Mouse (Mus musculus) liver, embryonic 12.5 days (tissue): ENCODE data around the gene Serpinb9b. TPM values are rescaled to one million over a fixed set of nuclear protein-coding genes. Genes with fewer than 3 reads are reported as not detected.

Experiments used
- ATAC-seq: fragments of 200-750 bp; cut with Nextera tagmentation; 2 replicates; pipeline ENCODE4 v1.8.0; 2017; ENCODE audit warnings: moderate number of reproducible peaks, mild to moderate bottlenecking, moderate library complexity
- H3K27ac ChIP-seq: fragments of 300-500 bp; sonication (generic); 2 replicates; pipeline ENCODE4 v1.5.1; 2016; ENCODE audit warnings: mild to moderate bottlenecking
- H3K27me3 ChIP-seq: fragments of 300-500 bp; sonication (generic); replicated peaks from 2 replicates; pipeline ENCODE4 v1.6.1; 2016; ENCODE audit warnings: mild to moderate bottlenecking, moderate library complexity
- H3K36me3 ChIP-seq: fragments of 300-500 bp; sonication (generic); 2 replicates; pipeline ENCODE4 v1.6.1; 2016; ENCODE audit warnings: mild to moderate bottlenecking, moderate library complexity
- H3K4me1 ChIP-seq: fragments of 300-500 bp; sonication (generic); 2 replicates; pipeline ENCODE4 v1.6.1; 2016
- H3K4me2 ChIP-seq: fragments of 300-500 bp; sonication (generic); 2 replicates; pipeline ENCODE4 v1.6.1; 2016; ENCODE audit warnings: mild to moderate bottlenecking, moderate library complexity
- H3K4me3 ChIP-seq: fragments of 300-500 bp; sonication (generic); 2 replicates; pipeline ENCODE4 v1.5.1; 2016; ENCODE audit warnings: mild to moderate bottlenecking, moderate library complexity
- H3K9ac ChIP-seq: fragments of 300-500 bp; sonication (generic); 2 replicates; pipeline ENCODE4 v1.6.1; 2016; ENCODE audit warnings: mild to moderate bottlenecking, moderate library complexity
- H3K9me3 ChIP-seq: fragments of 300-500 bp; sonication (generic); replicated peaks from 2 replicates; pipeline ENCODE4 v1.6.1; 2016; ENCODE audit warnings: mild to moderate bottlenecking, moderate library complexity
- WGBS: fragments of 180-500 bp; shearing (Covaris S2); methylation state at CpG from one replicate; pipeline ENCODE4 v1.1.7; 2016; ENCODE audit not compliant: insufficient replicate concordance; 5-methylcytosine and 5-hydroxymethylcytosine counted together
- polyA plus RNA-seq: library from polyadenylated mRNA; unstranded; fragments of >200 nt; fragmentation: Nextera tagmentation; extraction: Ambion mirVana; gene quantifications from 2 replicates; pipeline ENCODE4 v1.2.1, GENCODE M21; 2016

Gene Serpinb9b
- polyA plus RNA-seq, 1 experiment from 2014 or later, result not detected

- Histone ChIP-seq H3K4me3 (no peak overlapping the region), H3K27me3 (no peaks in the 10 kb centered on the region), H3K9ac (no peak overlapping the region), H3K9me3 (no peaks in the 10 kb centered on the region), H3K27ac (no peak overlapping the region), H3K4me1 (peaks cover 7% of the 10 kb centered on the region; the same call in 1 of the 2 replicates), H3K36me3 (no peaks in the 10 kb centered on the region), H3K4me2 (no peak overlapping the region)
- 42% methylated on average over 3 of the region's 3 CpGs for WGBS
- no peak for ATAC-seq
Observed at GRCm38 (mm10) chr13:33051697-33052096, 24.5 kb downstream of the Serpinb9b start.

- Histone ChIP-seq H3K4me3 (no peak overlapping the region), H3K36me3 (no peaks in the 10 kb centered on the region), H3K9ac (no peak overlapping the region), H3K4me2 (no peak overlapping the region), H3K27me3 (no peaks in the 10 kb centered on the region), H3K9me3 (no peaks in the 10 kb centered on the region), H3K4me1 (no peaks in the 10 kb centered on the region), H3K27ac (no peak overlapping the region)
- WGBS, result 67% methylated on average over 1 of the region's 1 CpGs
- ATAC-seq, result no peak
Observed at GRCm38 (mm10) chr13:33063048-33063447, 35.8 kb downstream of the Serpinb9b start.

GRCm38 (mm10) chr13:33067387-33067977, 40.3 kb downstream of the Serpinb9b start:
- Histone ChIP-seq H3K27me3 (no peaks in the 10 kb centered on the region), H3K4me2 (no peak overlapping the region), H3K4me1 (no peaks in the 10 kb centered on the region), H3K27ac (no peak overlapping the region), H3K36me3 (no peaks in the 10 kb centered on the region), H3K9me3 (no peaks in the 10 kb centered on the region), H3K4me3 (no peak overlapping the region), H3K9ac (no peak overlapping the region)
- ATAC-seq, result no peak
- WGBS, result 5% methylated on average over 1 of the region's 1 CpGs

GRCm38 (mm10) chr13:33068164-33068563, 40.9 kb downstream of the Serpinb9b start:
- Histone ChIP-seq H3K27ac (no peak overlapping the region), H3K4me3 (no peak overlapping the region), H3K4me2 (no peak overlapping the region), H3K36me3 (no peaks in the 10 kb centered on the region), H3K4me1 (no peaks in the 10 kb centered on the region), H3K9ac (no peak overlapping the region), H3K27me3 (no peaks in the 10 kb centered on the region), H3K9me3 (no peaks in the 10 kb centered on the region)
- 65% methylated on average over 3 of the region's 3 CpGs for WGBS
- no peak for ATAC-seq

GRCm38 (mm10) chr13:33071776-33072175, 44.6 kb downstream of the Serpinb9b start:
- no peak overlapping the region for H3K27ac ChIP-seq
- 51% methylated on average over 5 of the region's 5 CpGs for WGBS
- H3K9ac ChIP-seq, result no peak overlapping the region
- H3K4me3 ChIP-seq, result no peak overlapping the region
- H3K4me1 ChIP-seq, result no peaks in the 10 kb centered on the region
- no peak for ATAC-seq
- H3K4me2 ChIP-seq, result no peak overlapping the region
- H3K9me3 ChIP-seq, result no peaks in the 10 kb centered on the region
- no peaks in the 10 kb centered on the region for H3K36me3 ChIP-seq
- H3K27me3 ChIP-seq, result no peaks in the 10 kb centered on the region

GRCm38 (mm10) chr13:33074029-33074428, 46.8 kb downstream of the Serpinb9b start:
- Histone ChIP-seq H3K4me3 (no peak overlapping the region), H3K9me3 (no peaks in the 10 kb centered on the region), H3K4me1 (no peaks in the 10 kb centered on the region), H3K36me3 (no peaks in the 10 kb centered on the region), H3K27ac (no peak overlapping the region), H3K9ac (no peak overlapping the region), H3K4me2 (no peak overlapping the region), H3K27me3 (no peaks in the 10 kb centered on the region)
- peak; percentile 65; the same call in 1 of the 2 replicates for ATAC-seq

- no peak for ATAC-seq
- 42% methylated on average over 3 of the region's 3 CpGs for WGBS
- no peak overlapping the region for H3K4me2 ChIP-seq
- no peaks in the 10 kb centered on the region for H3K4me1 ChIP-seq
- H3K27ac ChIP-seq, result no peak overlapping the region
- no peak overlapping the region for H3K9ac ChIP-seq
- no peaks in the 10 kb centered on the region for H3K27me3 ChIP-seq
- no peak overlapping the region for H3K4me3 ChIP-seq
- no peaks in the 10 kb centered on the region for H3K9me3 ChIP-seq
- H3K36me3 ChIP-seq, result no peaks in the 10 kb centered on the region
Observed at GRCm38 (mm10) chr13:33076247-33076646, 49.0 kb downstream of the Serpinb9b start.

- ATAC-seq, result no peak
- Histone ChIP-seq H3K9ac (no peak overlapping the region), H3K27ac (no peak overlapping the region), H3K36me3 (no peaks in the 10 kb centered on the region), H3K27me3 (no peaks in the 10 kb centered on the region), H3K4me2 (no peak overlapping the region), H3K4me3 (no peak overlapping the region), H3K9me3 (no peaks in the 10 kb centered on the region), H3K4me1 (no peaks in the 10 kb centered on the region)
- WGBS, result 50% methylated on average over 10 of the region's 10 CpGs
Observed at GRCm38 (mm10) chr13:33077026-33077685, 49.9 kb downstream of the Serpinb9b start.

- Histone ChIP-seq H3K4me3 (no peak within 1 kb of the TSS), H3K4me2 (0 out of 2 replicates have a peak within 1 kb of the TSS, but pooled peaks have one; percentile 21), H3K9me3 (no peaks in the 10 kb centered on the region), H3K4me1 (no peaks in the 10 kb centered on the region), H3K36me3 (no peaks in the 10 kb centered on the region), H3K9ac (no peak within 1 kb of the TSS), H3K27me3 (no peaks in the 10 kb centered on the region), H3K27ac (no peak within 1 kb of the TSS)
- WGBS, result 47% methylated on average over 3 of the region's 3 CpGs
- ATAC-seq, result no peak
Observed at GRCm38 (mm10) chr13:33078056-33078705, 51.0 kb downstream of the Serpinb9b start, which contains the start of gene Serpinb1b. TSS of gene Serpinb1b (plus strand) at chr13:33078575.

GRCm38 (mm10) chr13:33079391-33079790, 52.2 kb downstream of the Serpinb9b start:
- Histone ChIP-seq H3K27ac (no peak overlapping the region), H3K4me2 (0 out of 2 replicates have a peak overlapping the region, but pooled peaks have one; percentile 21), H3K9me3 (no peaks in the 10 kb centered on the region), H3K36me3 (no peaks in the 10 kb centered on the region), H3K27me3 (no peaks in the 10 kb centered on the region), H3K4me1 (no peaks in the 10 kb centered on the region), H3K4me3 (no peak overlapping the region), H3K9ac (no peak overlapping the region)
- ATAC-seq, result no peak
- WGBS, result 11% methylated on average over 6 of the region's 6 CpGs

GRCm38 (mm10) chr13:33080356-33080755, 53.1 kb downstream of the Serpinb9b start:
- 21% methylated on average over 3 of the region's 3 CpGs for WGBS
- no peak overlapping the region for H3K4me2 ChIP-seq
- H3K9ac ChIP-seq, result no peak overlapping the region
- H3K36me3 ChIP-seq, result no peaks in the 10 kb centered on the region
- H3K4me1 ChIP-seq, result no peaks in the 10 kb centered on the region
- H3K4me3 ChIP-seq, result no peak overlapping the region
- H3K9me3 ChIP-seq, result no peaks in the 10 kb centered on the region
- H3K27me3 ChIP-seq, result no peaks in the 10 kb centered on the region
- no peak overlapping the region for H3K27ac ChIP-seq
- ATAC-seq, result no peak

GRCm38 (mm10) chr13:33083834-33084233, 56.6 kb downstream of the Serpinb9b start:
- no peak overlapping the region for H3K9ac ChIP-seq
- no peaks in the 10 kb centered on the region for H3K27me3 ChIP-seq
- H3K27ac ChIP-seq, result no peak overlapping the region
- no peaks in the 10 kb centered on the region for H3K4me1 ChIP-seq
- H3K36me3 ChIP-seq, result no peaks in the 10 kb centered on the region
- 36% methylated on average over 2 of the region's 2 CpGs for whole genome bisulfite sequencing
- H3K9me3 ChIP-seq, result peaks cover 10% of the 10 kb centered on the region
- ATAC-seq, result no peak
- no peak overlapping the region for H3K4me3 ChIP-seq
- no peak overlapping the region for H3K4me2 ChIP-seq
